Comparison of ENCODE assay signal across 16 mouse cellular contexts in the genomic region with DNA sequence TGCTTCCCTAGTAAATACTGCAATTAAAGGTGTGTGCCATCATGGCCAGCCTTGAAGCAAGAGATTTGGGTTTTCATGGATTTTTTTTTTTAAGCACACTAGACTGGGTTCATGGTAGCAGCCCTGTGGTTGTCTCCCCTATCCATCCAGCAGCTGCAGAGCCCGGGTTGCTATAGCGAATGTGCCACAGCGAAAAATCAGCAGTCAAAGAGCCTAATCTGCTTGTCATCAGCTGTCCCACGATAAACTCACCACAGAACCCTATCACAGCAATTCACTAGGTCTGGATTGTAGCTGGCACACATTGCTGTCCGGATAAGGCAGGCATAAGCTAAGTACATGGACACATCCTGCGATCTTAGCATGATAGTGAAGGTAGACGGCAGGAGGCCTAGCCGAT.
"Had no signal": no experiment of that assay in that cellular context is flagged by ENCODE, and none has a peak within 500 bp of the region (broad histone marks: within the 10 kb centered on the region; RNA-seq: fewer than 3 reads in every experiment).

No protein-coding gene starts in this region.

- H3K4me3 ChIP-seq: neural tube, embryonic 13.5 days; neural tube, embryonic 15.5 days; stomach, embryonic 15.5 days had no signal

- H3K4me2 ChIP-seq: neural tube, embryonic 13.5 days; neural tube, embryonic 15.5 days; stomach, embryonic 15.5 days had no signal

- DNase-seq: retina, postnatal 1 day; right cerebral cortex, adult 18-20 months; right cerebral cortex, postnatal 14 days; right cerebral cortex, postnatal 25 days; right cerebral cortex, postnatal 4 days; spleen, adult 18-20 months; thymus, adult 18-20 months; thymus, adult 2 months; thymus, postnatal 14 days; thymus, postnatal 25 days; thymus, postnatal 36 days; thymus, postnatal 4 days had no signal

- H3K9ac ChIP-seq: neural tube, embryonic 13.5 days; neural tube, embryonic 15.5 days; stomach, embryonic 15.5 days had no signal

- H3K4me1 ChIP-seq: neural tube, embryonic 13.5 days; neural tube, embryonic 15.5 days; stomach, embryonic 15.5 days had no signal

- H3K27me3 ChIP-seq: neural tube, embryonic 13.5 days; neural tube, embryonic 15.5 days; stomach, embryonic 15.5 days had no signal

- H3K36me3 ChIP-seq: neural tube, embryonic 13.5 days; neural tube, embryonic 15.5 days; stomach, embryonic 15.5 days had no signal

- H3K27ac ChIP-seq: neural tube, embryonic 13.5 days; neural tube, embryonic 15.5 days; stomach, embryonic 15.5 days; stomach, postnatal 0 days had no signal

- H3K9me3 ChIP-seq: neural tube, embryonic 15.5 days; stomach, embryonic 15.5 days had no signal
